8 mouse cellular contexts compared by ENCODE assay signal in genomic region chr15:11971854-11972420, GRCm38 (mm10). TPM values are rescaled to one million over a fixed set of nuclear protein-coding genes. Genes with fewer than 3 reads are reported as not detected.
DNase-seq lines count a peak whose midpoint lies in the region; ATAC-seq and TF ChIP-seq lines count a peak whose summit lies in the region.

No protein-coding gene starts in this region.

- no peak overlapping the region for H3K9ac ChIP-seq in hindbrain, embryonic 16.5 days (ENCODE audit: low read depth, low read length)

- ATAC-seq in hindbrain, embryonic 16.5 days, result peak; percentile 83
- peak; percentile 100 for ATAC-seq in megakaryocyte progenitor cell, adult 5-6 weeks (replicated peaks; ENCODE audit: poor library complexity)

- DNase-seq in T-cell, adult 2 months (ENCODE audit: low spot score), result peak; percentile 78
- DNase-seq in cerebellum, postnatal 25 days, result peak; percentile 84 to 88
- peak; percentile 86 for DNase-seq in gastrocnemius, adult 2 months
- peak; percentile 89 for DNase-seq in left cerebral cortex, adult 18-20 months (ENCODE audit: low spot score in 2 of 2)
- peak; percentile 87 for DNase-seq in right cerebral cortex, adult 2 months (ENCODE audit: low spot score in 2 of 2)
- peak; percentile 67 for DNase-seq in urinary bladder, adult 2 months (ENCODE audit: low spot score)

- intact Hi-C loops in gastrocnemius, adult 2 months (cut with DNase I), result loop anchor here (1.0 to 5.0 kb wide), 3 partner anchors 65 to 295 kb away; no protein-coding TSS in a partner anchor

- TF ChIP-seq CTCF in gastrocnemius, adult 2 months (IDR thresholded peaks at IDR 0.05), result peak; percentile 98

- H3K27me3 ChIP-seq in hindbrain, embryonic 16.5 days (replicated peaks; ENCODE audit: control insufficient read depth, insufficient read depth, low read length), result no peaks in the 10 kb centered on the region

- H3K4me3 ChIP-seq in gastrocnemius, adult 2 months, result peak overlapping the region; percentile 53
- H3K4me3 ChIP-seq in hindbrain, embryonic 16.5 days (ENCODE audit: low read length), result no peak overlapping the region

- WGBS in hindbrain, embryonic 16.5 days, result 24% methylated on average over 13 of the region's 13 CpGs

- no peak overlapping the region for H3K27ac ChIP-seq in gastrocnemius, adult 2 months
- no peak overlapping the region for H3K27ac ChIP-seq in hindbrain, embryonic 16.5 days (ENCODE audit: low read depth, low read length)

- no peaks in the 10 kb centered on the region for H3K9me3 ChIP-seq in hindbrain, embryonic 16.5 days (ENCODE audit: control insufficient read depth, low read length)

- no peaks in the 10 kb centered on the region for H3K4me1 ChIP-seq in hindbrain, embryonic 16.5 days (ENCODE audit: control insufficient read depth, insufficient read depth, low read depth, low read length)

- H3K4me2 ChIP-seq in hindbrain, embryonic 16.5 days (ENCODE audit: low read length), result no peak overlapping the region

- peaks cover 3% of the 10 kb centered on the region; the same call in 1 of the 2 replicates for H3K36me3 ChIP-seq in hindbrain, embryonic 16.5 days (ENCODE audit: control insufficient read depth, insufficient read depth, low read length)

RNA-seq across cellular contexts. Expression of gene Sub1, which starts 24.8 kb away (rescaled TPM):
- total RNA-seq in gastrocnemius, adult 2 months (2021), result 100 to 1,000 TPM in 1 of 2 experiments, 10 to 100 TPM in 1; 76.1 to 121 TPM
- polyA plus RNA-seq in hindbrain, embryonic 16.5 days (2015; fragmentation: Nextera tagmentation; extraction: Ambion mirVana), result 474 and 502 TPM in 2 replicates
- 100 to 1,000 TPM; 299 to 323 TPM for total RNA-seq in left cerebral cortex, adult 18-20 months (2021)
- 615 and 783 TPM in 2 replicates for total RNA-seq in megakaryocyte progenitor cell, adult 5-6 weeks (2015)
- 811 and 824 TPM in 2 replicates for total RNA-seq in megakaryocyte progenitor cell, adult 5-6 weeks (2017)
- 129 and 172 TPM in 2 replicates for polyA plus RNA-seq in urinary bladder, adult 2 months (2012; rRNA removed)
